Mouse (Mus musculus) left cerebral cortex, adult 2 months (tissue): ENCODE measurements around the gene Cox8a. TPM values are rescaled to one million over a fixed set of nuclear protein-coding genes. Genes with fewer than 3 reads are reported as not detected.

ENCODE experiments used
- DNase-seq, 2 experiments: peaks; one replicate each; pipeline ENCODE4 v3.0.0; 2021 to 2022; ENCODE audit warnings: low spot score in 2 of 2, mixed read lengths in 1 of 2; ENCODE audit errors: extremely low spot score in 1 of 2
- H3K27ac ChIP-seq: fragments of 200-600 bp; 2 replicates; pipeline ENCODE4 v1.8.1; 2022
- H3K4me3 ChIP-seq: fragments of 200-600 bp; 2 replicates; pipeline ENCODE4 v1.8.1; 2022
- CTCF ChIP-seq: fragments of 200-600 bp; IDR thresholded peaks from 2 replicates; pipeline ENCODE4 v1.8.1; 2022; ENCODE audit warnings: antibody characterized with exemption, mild to moderate bottlenecking, moderate library complexity
- intact Hi-C: fragments of 180-260 bp; cut with DNase I; formaldehyde crosslinking; loops from one replicate; pipeline ENCODE4 v1.15.1; 2025
- total RNA-seq, 2 experiments: library from RNA; stranded (reverse); gene quantifications; 2 replicates each; pipeline ENCODE4 v1.2.3; 2021

Cox8a gene
- total RNA-seq, 2 experiments from 2014 or later, result 934 to 941 TPM

- no peak overlapping the region for H3K4me3 ChIP-seq
- no peak for TF ChIP-seq CTCF
- intact Hi-C loops, result no loop called here
Observed at GRCm38 (mm10) chr19:7218753-7219152, 1.3 kb upstream of the Cox8a start.

GRCm38 (mm10) chr19:7217926-7218267, 481 bp upstream of the Cox8a start:
- no peak for TF ChIP-seq CTCF
- peak overlapping the region; percentile 74 for H3K4me3 ChIP-seq
- intact Hi-C loops, result no loop called here
- no peak for DNase-seq
- H3K27ac ChIP-seq, result no peak overlapping the region

More at GRCm38 (mm10) chr19:7218753-7219152, 1.3 kb upstream of the Cox8a start:
- no peak for DNase-seq
- H3K27ac ChIP-seq, result no peak overlapping the region

- TF ChIP-seq CTCF, result no peak
Observed at GRCm38 (mm10) chr19:7214484-7214883, 2.9 kb downstream of the Cox8a start.

GRCm38 (mm10) chr19:7213010-7213409, 4.4 kb downstream of the Cox8a start:
- no peak for TF ChIP-seq CTCF
- DNase-seq, result no peak
- Histone ChIP-seq H3K4me3 (no peak overlapping the region), H3K27ac (no peak overlapping the region)
- intact Hi-C loops, result no loop called here

More at GRCm38 (mm10) chr19:7214484-7214883, 2.9 kb downstream of the Cox8a start:
- intact Hi-C loops, result no loop called here
- peak overlapping the region; percentile 74 for H3K4me3 ChIP-seq
- DNase-seq, result no peak
- H3K27ac ChIP-seq, result no peak overlapping the region

GRCm38 (mm10) chr19:7212216-7212615, 5.2 kb downstream of the Cox8a start:
- intact Hi-C loops, result no loop called here
- Histone ChIP-seq H3K4me3 (no peak overlapping the region), H3K27ac (no peak overlapping the region)
- no peak for TF ChIP-seq CTCF
- DNase-seq, result no peak

GRCm38 (mm10) chr19:7209907-7210646, 7.3 kb downstream of the Cox8a start:
- Histone ChIP-seq H3K27ac (no peak overlapping the region), H3K4me3 (no peak overlapping the region)
- peak; percentile 21 for TF ChIP-seq CTCF
- intact Hi-C loops, result no loop called here
- DNase-seq, result no peak

- intact Hi-C loops, result no loop called here
- peak within 1 kb of the TSS; percentile 91 for H3K4me3 ChIP-seq
- peak; percentile 91 for DNase-seq
- H3K27ac ChIP-seq, result peak within 1 kb of the TSS; percentile 96
- no peak for TF ChIP-seq CTCF
Observed at GRCm38 (mm10) chr19:7205753-7206736, 11.4 kb downstream of the Cox8a start, which contains the start of gene Otub1. Otub1 (minus strand) TSS chr19:7206316.

- TF ChIP-seq CTCF, result no peak
- H3K4me3 ChIP-seq, result peak overlapping the region; percentile 91
- H3K27ac ChIP-seq, result peak overlapping the region; percentile 74
- no peak for DNase-seq
- intact Hi-C loops, result no loop called here
Observed at GRCm38 (mm10) chr19:7205326-7205725, 12.1 kb downstream of the Cox8a start.

- H3K4me3 ChIP-seq, result peak overlapping the region; percentile 91
- no peak for DNase-seq
- no peak for TF ChIP-seq CTCF
- peak overlapping the region; percentile 74 for H3K27ac ChIP-seq
- intact Hi-C loops, result no loop called here
Observed at GRCm38 (mm10) chr19:7204898-7205297, 12.5 kb downstream of the Cox8a start.

- no peak for TF ChIP-seq CTCF
- Histone ChIP-seq H3K27ac (no peak overlapping the region), H3K4me3 (no peak overlapping the region)
- intact Hi-C loops, result no loop called here
- DNase-seq, result no peak
Observed at GRCm38 (mm10) chr19:7200427-7200826, 17.0 kb downstream of the Cox8a start.

GRCm38 (mm10) chr19:7199089-7199488, 18.3 kb downstream of the Cox8a start:
- DNase-seq, result no peak
- intact Hi-C loops, result no loop called here
- Histone ChIP-seq H3K4me3 (no peak overlapping the region), H3K27ac (no peak overlapping the region)
- TF ChIP-seq CTCF, result no peak

- Histone ChIP-seq H3K4me3 (no peak overlapping the region), H3K27ac (no peak overlapping the region)
- no peak for DNase-seq
- intact Hi-C loops, result loop anchor here (2.0 kb wide), 1 partner anchor 33 kb away; no protein-coding TSS in a partner anchor
- no peak for TF ChIP-seq CTCF
Observed at GRCm38 (mm10) chr19:7197445-7197844, 20.0 kb downstream of the Cox8a start.
